Mouse (Mus musculus) olfactory bulb, adult 2 months (tissue): ENCODE measurements around the gene Necab3.

Experiments used
- CTCF ChIP-seq: fragments of 200-500 bp; IDR thresholded peaks from 2 replicates; pipeline ENCODE4 v1.5.1; 2012; ENCODE audit warnings: low read depth, mild to moderate bottlenecking, low read length, moderate library complexity; ENCODE audit not compliant: insufficient read depth
- POLR2A ChIP-seq: fragments of 200-500 bp; IDR thresholded peaks from 2 replicates; pipeline ENCODE4 v1.6.1; 2012; ENCODE audit warnings: mild to moderate bottlenecking, low read depth, low read length, moderate library complexity; ENCODE audit not compliant: insufficient read depth

DNA sequence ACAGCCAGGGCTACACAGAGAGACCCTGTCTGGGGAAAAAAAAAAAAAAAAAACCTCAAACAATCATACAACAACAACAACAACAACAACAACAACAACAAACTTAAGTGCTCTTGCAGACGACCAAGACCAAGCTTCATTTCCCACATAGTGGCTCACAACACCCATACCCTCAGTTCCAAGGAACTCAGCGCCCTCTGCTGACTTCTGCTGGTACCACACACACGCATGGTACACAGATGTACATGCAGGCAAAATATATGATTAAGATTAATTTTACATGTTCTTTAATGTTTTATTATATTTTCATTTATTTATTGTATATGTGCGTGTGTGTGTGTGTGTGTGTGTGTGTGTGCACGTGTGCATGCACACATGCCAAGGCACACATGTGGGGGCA lies 27.7 kb upstream of the Necab3 start:
- no peak for TF ChIP-seq POLR2A
- TF ChIP-seq CTCF: no peak
